8 mouse cellular contexts compared by ENCODE assay signal in the genomic region with DNA sequence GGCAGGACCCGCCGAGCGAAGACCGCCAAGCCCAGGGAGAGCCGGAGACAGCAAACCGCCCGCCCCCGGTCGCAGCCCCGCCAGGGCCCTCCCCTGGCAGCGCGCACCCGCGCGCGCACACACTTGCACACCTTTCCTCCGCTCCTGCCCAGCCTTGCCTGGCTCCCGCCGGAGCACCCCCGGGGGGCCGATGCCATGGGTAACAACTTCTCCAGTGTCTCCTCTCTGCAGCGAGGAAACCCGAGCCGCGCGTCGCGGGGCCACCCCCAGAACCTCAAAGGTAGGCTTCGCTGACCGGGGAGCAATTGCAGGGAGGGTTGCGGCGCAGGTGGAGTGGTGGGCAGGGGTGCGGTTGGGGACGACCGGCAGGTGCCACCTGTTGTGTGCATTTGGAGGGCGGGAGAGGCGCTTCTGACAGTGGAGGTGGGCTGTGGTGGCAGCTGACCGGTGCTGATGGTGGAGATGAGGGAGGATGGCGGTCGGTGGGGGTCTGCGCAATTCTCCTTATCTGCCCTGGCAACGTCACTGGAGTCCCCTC. TPM values are rescaled to one million over a fixed set of nuclear protein-coding genes. Genes with fewer than 3 reads are reported as not detected.
DNase-seq lines count a peak whose midpoint lies in the region; ATAC-seq and TF ChIP-seq lines count a peak whose summit lies in the region.

No protein-coding gene starts in this region.

- peaks cover 7% of the 10 kb centered on the region for H3K27me3 ChIP-seq in intestine, embryonic 16.5 days (replicated peaks; ENCODE audit: control insufficient read depth, insufficient read depth, low read length)
- H3K27me3 ChIP-seq in liver, postnatal 0 days (ENCODE audit: insufficient read depth, low read length): peaks cover 38% of the 10 kb centered on the region

- H3K4me2 ChIP-seq in intestine, embryonic 16.5 days (ENCODE audit: low read depth, low read length): peak overlapping the region; percentile 98
- peak overlapping the region; percentile 90 for H3K4me2 ChIP-seq in liver, postnatal 0 days (ENCODE audit: low read depth, low read length)

- no peaks in the 10 kb centered on the region for H3K4me1 ChIP-seq in embryonic fibroblast, embryonic 13.5 days (ENCODE audit: control insufficient read depth, insufficient read depth, low read length)
- no peaks in the 10 kb centered on the region; the same call in 1 of the 2 replicates for H3K4me1 ChIP-seq in intestine, embryonic 16.5 days (ENCODE audit: control insufficient read depth, insufficient read depth, low read length)
- peaks cover 4% of the 10 kb centered on the region for H3K4me1 ChIP-seq in liver, postnatal 0 days (ENCODE audit: insufficient read depth)

- peak; percentile 42 to 57 for DNase-seq in layer of hippocampus, postnatal 10 days (ENCODE audit: low spot score in 2 of 2)
- DNase-seq in layer of hippocampus, adult 9-11 months: no peak
- peak; percentile 34 to 49 for DNase-seq in adrenal gland, postnatal 36 days
- DNase-seq in liver, postnatal 0 days: no peak
- peak; percentile 52 for DNase-seq in right cerebral cortex, postnatal 4 days
- no peak for DNase-seq in natural killer cell, adult 2 months (ENCODE audit: low spot score in 2 of 2)

- no peak for TF ChIP-seq POLR2A in embryonic fibroblast, embryonic 13.5 days (IDR thresholded peaks at IDR 0.05; ENCODE audit: low read depth, low read length)

- H3K9me3 ChIP-seq in intestine, embryonic 16.5 days (ENCODE audit: control insufficient read depth, low read length): no peaks in the 10 kb centered on the region; the same call in 1 of the 2 replicates
- no peaks in the 10 kb centered on the region for H3K9me3 ChIP-seq in liver, postnatal 0 days (ENCODE audit: low read length)

- TF ChIP-seq EP300 in liver, postnatal 0 days (IDR thresholded peaks at IDR 0.05; ENCODE audit: low read depth): no peak

- H3K36me3 ChIP-seq in intestine, embryonic 16.5 days (ENCODE audit: control insufficient read depth, insufficient read depth, low read length): no peaks in the 10 kb centered on the region
- no peaks in the 10 kb centered on the region for H3K36me3 ChIP-seq in liver, postnatal 0 days (replicated peaks; ENCODE audit: insufficient read depth, low read length)

- peak overlapping the region; percentile 78 for H3K9ac ChIP-seq in intestine, embryonic 16.5 days (ENCODE audit: low read depth, low read length)
- peak overlapping the region; percentile 30 for H3K9ac ChIP-seq in liver, postnatal 0 days (replicated peaks)

- WGBS in intestine, embryonic 16.5 days: 1% methylated on average over 41 of the region's 42 CpGs
- whole genome bisulfite sequencing in liver, postnatal 0 days (ENCODE audit: insufficient replicate concordance): 3% methylated on average over 39 of the region's 42 CpGs

- no peak overlapping the region for H3K27ac ChIP-seq in embryonic fibroblast, embryonic 13.5 days (ENCODE audit: insufficient read depth, low read length)
- peak overlapping the region; percentile 28 for H3K27ac ChIP-seq in intestine, embryonic 16.5 days (ENCODE audit: low read length)
- H3K27ac ChIP-seq in liver, postnatal 0 days (ENCODE audit: low read depth): no peak overlapping the region

- H3K4me3 ChIP-seq in embryonic fibroblast, embryonic 13.5 days (ENCODE audit: insufficient read depth, low read length): peak overlapping the region; percentile 77
- H3K4me3 ChIP-seq in intestine, embryonic 16.5 days (ENCODE audit: low read length): peak overlapping the region; percentile 72
- peak overlapping the region; percentile 56 for H3K4me3 ChIP-seq in liver, postnatal 0 days (ENCODE audit: low read depth, low read length)

- no peak for TF ChIP-seq CTCF in embryonic fibroblast, embryonic 13.5 days (IDR thresholded peaks at IDR 0.05; ENCODE audit: borderline replicate concordance, insufficient read depth, low read length)
- TF ChIP-seq CTCF in liver, postnatal 0 days (IDR thresholded peaks at IDR 0.05; ENCODE audit: low read depth): no peak

- peak; percentile 35; the same call in 1 of the 2 replicates for ATAC-seq in intestine, embryonic 16.5 days
- ATAC-seq in liver, postnatal 0 days: peak; percentile 12; the same call in 1 of the 2 replicates

RNA-seq across cellular contexts. Expression of a gene that starts 0.7 kb away (rescaled TPM):
- total RNA-seq in layer of hippocampus, postnatal 10 days (2021): 100 to 1,000 TPM; 112 to 133 TPM
- total RNA-seq in adrenal gland, postnatal 36 days (2021): 10 to 100 TPM; 11.5 to 15.3 TPM
- 2.6 and 3.5 TPM in 2 replicates for polyA plus RNA-seq in embryonic fibroblast, embryonic 13.5 days (2011; ENCODE audit: insufficient read length, low read depth, missing spikeins)
- polyA plus RNA-seq in intestine, embryonic 16.5 days (2015; fragmentation: Nextera tagmentation; extraction: Ambion mirVana): 3.7 and 4.2 TPM in 2 replicates
- 0.76 and 0.89 TPM in 2 replicates for polyA plus RNA-seq in liver, postnatal 0 days (2015; fragmentation: Nextera tagmentation; extraction: Ambion mirVana)

RNA-seq across cellular contexts. Expression of a gene that starts 21.8 kb away (rescaled TPM):
- total RNA-seq in layer of hippocampus, postnatal 10 days (2021): not detected
- total RNA-seq in adrenal gland, postnatal 36 days (2021): not detected
- polyA plus RNA-seq in embryonic fibroblast, embryonic 13.5 days (2011; ENCODE audit: insufficient read length, low read depth, missing spikeins): not detected in 2 replicates
- polyA plus RNA-seq in intestine, embryonic 16.5 days (2015; fragmentation: Nextera tagmentation; extraction: Ambion mirVana): 0.88 and 1.1 TPM in 2 replicates
- not detected in 2 replicates for polyA plus RNA-seq in liver, postnatal 0 days (2015; fragmentation: Nextera tagmentation; extraction: Ambion mirVana)

RNA-seq across cellular contexts. Expression of a gene that starts 35.3 kb away (rescaled TPM):
- total RNA-seq in layer of hippocampus, postnatal 10 days (2021): not detected
- total RNA-seq in adrenal gland, postnatal 36 days (2021): not detected
- polyA plus RNA-seq in embryonic fibroblast, embryonic 13.5 days (2011; ENCODE audit: insufficient read length, low read depth, missing spikeins): not detected in 2 replicates
- polyA plus RNA-seq in intestine, embryonic 16.5 days (2015; fragmentation: Nextera tagmentation; extraction: Ambion mirVana): not detected in 2 replicates
- polyA plus RNA-seq in liver, postnatal 0 days (2015; fragmentation: Nextera tagmentation; extraction: Ambion mirVana): not detected in 2 replicates

RNA-seq across cellular contexts. Expression of a gene that starts 41.2 kb away (rescaled TPM):
- total RNA-seq in layer of hippocampus, postnatal 10 days (2021): 1 to 10 TPM; 3.1 to 3.9 TPM
- 1 to 10 TPM; 3.6 to 4.4 TPM for total RNA-seq in adrenal gland, postnatal 36 days (2021)
- 13.7 and 15.2 TPM in 2 replicates for polyA plus RNA-seq in embryonic fibroblast, embryonic 13.5 days (2011; ENCODE audit: insufficient read length, low read depth, missing spikeins)
- 5.8 and 6.4 TPM in 2 replicates for polyA plus RNA-seq in intestine, embryonic 16.5 days (2015; fragmentation: Nextera tagmentation; extraction: Ambion mirVana)
- polyA plus RNA-seq in liver, postnatal 0 days (2015; fragmentation: Nextera tagmentation; extraction: Ambion mirVana): 2.0 and 2.6 TPM in 2 replicates

Comparison
In these comparisons a context has a peak if more than half of its experiments do, and no peak if none do; other contexts are left out.
1. DNase-seq: peak in layer of hippocampus, postnatal 10 days (2 of 2), adrenal gland, postnatal 36 days (2 of 2) and right cerebral cortex, postnatal 4 days (single experiment); none in layer of hippocampus, adult 9-11 months (single experiment), liver, postnatal 0 days (single experiment) and natural killer cell, adult 2 months (0 of 2).
2. Peak in every context shown above with its lines, with median percentiles within 50 percentile points of each other: H3K4me3 ChIP-seq.